Mouse (Mus musculus) small intestine, adult 2 months (tissue): ENCODE measurements around the gene Olfr9. TPM values are rescaled to one million over a fixed set of nuclear protein-coding genes. Genes with fewer than 3 reads are reported as not detected.
A peak's percentile ranks its signal among the peaks of the same experiment; 100 is the strongest.
"Not testable (repeated sequence)": the region's sequence is repeated elsewhere in the genome, so short reads cannot be mapped to it uniquely, and the experiment has no call there.

ENCODE experiments used
- H3K27ac ChIP-seq: fragments of 200-500 bp; 2 replicates; pipeline ENCODE4 v1.5.1; 2012; ENCODE audit warnings: low read depth, low read length, control low read depth, inconsistent platforms; ENCODE audit not compliant: insufficient read depth
- H3K27me3 ChIP-seq: fragments of 200-500 bp; 2 replicates; pipeline ENCODE4 v1.6.1; 2012; ENCODE audit warnings: mild to moderate bottlenecking, moderate library complexity, low read length, inconsistent platforms; ENCODE audit not compliant: control insufficient read depth, insufficient read depth
- H3K36me3 ChIP-seq: fragments of 200-500 bp; 2 replicates; pipeline ENCODE4 v1.6.1; 2012; ENCODE audit warnings: mild to moderate bottlenecking, low read length, control low read depth, inconsistent platforms; ENCODE audit not compliant: control insufficient read depth, insufficient read depth
- H3K4me1 ChIP-seq: fragments of 200-500 bp; 2 replicates; pipeline ENCODE4 v1.6.1; 2012; ENCODE audit warnings: low read length, inconsistent platforms, mixed read lengths; ENCODE audit not compliant: control insufficient read depth, insufficient read depth, insufficient read length
- H3K4me3 ChIP-seq: fragments of 200-500 bp; 2 replicates; pipeline ENCODE4 v1.5.1; 2012; ENCODE audit warnings: low read depth, mild to moderate bottlenecking, control low read depth, inconsistent platforms, low read length, moderate library complexity
- CTCF ChIP-seq: fragments of 200-500 bp; IDR thresholded peaks from 2 replicates; pipeline ENCODE4 v1.5.1; 2012; ENCODE audit warnings: low read depth, mild to moderate bottlenecking, control low read depth, inconsistent platforms, low read length, moderate library complexity, mixed read lengths; ENCODE audit not compliant: insufficient replicate concordance, insufficient read length; ENCODE audit errors: extremely low read depth
- POLR2A ChIP-seq: fragments of 200-500 bp; IDR thresholded peaks from 2 replicates; pipeline ENCODE4 v1.6.1; 2012; ENCODE audit warnings: low read depth, mild to moderate bottlenecking, control low read depth, inconsistent platforms, low read length, moderate library complexity
- WGBS: fragments of 180-500 bp; shearing (Covaris S2); methylation state at CpG from one replicate; pipeline ENCODE4 v1.1.7; 2018; 5-methylcytosine and 5-hydroxymethylcytosine counted together
- polyA plus RNA-seq: library from polyadenylated mRNA; depleted of rRNA; stranded (reverse); fragments of >200 nt; gene quantifications from 2 replicates; pipeline ENCODE4 v1.2.3, GENCODE M21; 2012

The Olfr9 gene
- polyA plus RNA-seq, 1 experiment: not detected

DNA sequence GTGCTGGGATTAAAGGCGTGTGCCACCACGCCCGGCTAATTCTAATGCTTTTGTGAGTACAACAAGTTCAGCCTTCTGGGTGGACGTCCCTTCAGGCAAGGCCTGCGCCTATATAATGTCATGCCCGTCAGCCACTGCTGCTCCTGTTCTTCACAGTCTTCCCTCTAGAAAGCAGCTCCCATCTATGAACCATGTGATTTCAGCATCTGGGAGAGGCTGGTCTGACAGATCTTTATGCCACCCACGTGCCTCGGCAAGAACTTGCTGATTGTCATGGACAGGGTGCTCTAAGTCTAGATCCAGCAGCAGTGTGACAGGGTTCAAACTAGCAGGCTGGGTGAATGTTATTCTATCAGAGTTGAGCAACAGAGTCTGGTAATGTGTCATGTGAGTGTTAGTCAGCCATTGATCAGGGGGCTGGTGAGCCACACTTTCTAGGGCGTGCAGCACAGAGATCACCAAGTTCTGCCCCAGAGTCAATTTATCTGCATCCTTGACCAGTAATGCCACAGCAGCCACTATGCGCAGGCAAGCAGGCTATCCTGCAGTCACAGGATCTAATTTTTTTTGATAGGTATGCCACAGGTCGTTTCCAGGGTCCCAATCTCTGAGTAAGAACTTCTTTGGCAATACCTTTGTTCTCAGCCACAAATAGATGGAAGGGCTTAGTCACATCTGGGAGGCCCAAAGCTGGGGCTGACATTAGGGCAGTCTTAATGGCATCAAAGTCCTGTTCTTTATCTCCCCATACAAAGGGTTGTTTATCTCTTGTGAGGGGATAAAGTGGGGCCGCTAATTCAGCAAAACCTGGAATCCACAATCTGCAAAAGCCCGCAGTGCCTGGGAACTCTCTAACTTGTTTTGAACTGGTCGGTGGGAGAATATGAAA is 15.0 kb downstream of the Olfr9 start:
- Histone ChIP-seq H3K36me3 (no peaks in the 10 kb centered on the region), H3K4me1 (no peaks in the 10 kb centered on the region), H3K27ac (no peak overlapping the region), H3K27me3 (no peaks in the 10 kb centered on the region), H3K4me3 (no peak overlapping the region)
- 47% methylated on average over 14 of the region's 14 CpGs for WGBS
- TF ChIP-seq CTCF (no peak), POLR2A (no peak)

DNA sequence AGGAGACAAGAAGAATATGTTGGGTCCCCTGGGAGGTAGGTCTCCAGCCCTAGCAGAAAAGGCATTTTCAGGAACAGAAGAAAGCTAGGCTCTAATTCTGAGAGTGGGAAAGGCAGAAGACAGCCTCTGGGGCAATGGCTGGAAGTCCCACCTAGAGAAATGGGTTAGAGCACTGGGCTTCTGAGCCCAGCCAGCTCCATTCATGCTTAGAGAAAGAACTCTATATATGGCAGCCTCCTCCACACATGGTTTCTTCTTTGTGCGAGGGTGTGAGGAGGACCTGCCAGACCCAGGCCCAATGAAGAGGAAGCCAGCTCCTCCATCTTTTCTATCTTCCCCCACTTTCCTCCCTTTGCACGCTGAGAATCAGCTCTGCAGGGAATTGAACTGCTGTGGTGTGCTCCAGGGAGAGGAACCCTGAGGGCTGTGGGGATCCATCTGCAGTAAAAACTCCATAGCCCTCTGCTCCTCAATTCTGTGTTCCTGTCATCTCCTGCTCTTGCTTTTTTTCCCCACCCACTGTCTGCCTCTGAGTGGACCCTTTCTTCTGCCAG is 21.1 kb downstream of the Olfr9 start, which contains the start of gene Olfr763:
Gene Olfr763 (plus strand): TSS at position 504 of the 554 bp plus-strand sequence.
- Histone ChIP-seq H3K27me3 (no peaks in the 10 kb centered on the region), H3K4me1 (no peaks in the 10 kb centered on the region), H3K27ac (no peak within 1 kb of the TSS), H3K4me3 (no peak within 1 kb of the TSS), H3K36me3 (no peaks in the 10 kb centered on the region)
- whole genome bisulfite sequencing: 66% methylated on average over 2 of the region's 2 CpGs
- TF ChIP-seq CTCF (no peak), POLR2A (no peak)

DNA sequence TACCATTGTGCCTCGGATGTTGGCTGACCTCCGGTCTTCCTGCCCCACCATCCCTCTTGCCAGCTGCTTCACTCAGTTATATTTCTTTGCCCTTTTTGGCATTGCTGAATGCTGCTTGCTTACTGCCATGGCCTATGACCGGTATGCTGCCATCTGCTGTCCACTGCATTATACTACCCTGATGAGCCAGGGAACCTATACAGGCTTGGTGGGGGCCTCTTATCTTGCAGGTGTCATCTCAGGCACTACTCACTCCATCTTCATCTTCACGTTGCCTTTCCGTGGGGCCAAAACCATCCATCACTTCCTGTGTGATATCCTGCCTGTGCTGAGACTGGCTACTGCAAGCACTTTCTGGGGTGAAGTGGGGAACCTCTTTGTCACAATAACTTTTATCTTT is 22.3 kb downstream of the Olfr9 start:
- WGBS: 39% methylated on average over 2 of the region's 5 CpGs
- H3K4me3 ChIP-seq, H3K36me3 ChIP-seq: not testable (repeated sequence)

DNA sequence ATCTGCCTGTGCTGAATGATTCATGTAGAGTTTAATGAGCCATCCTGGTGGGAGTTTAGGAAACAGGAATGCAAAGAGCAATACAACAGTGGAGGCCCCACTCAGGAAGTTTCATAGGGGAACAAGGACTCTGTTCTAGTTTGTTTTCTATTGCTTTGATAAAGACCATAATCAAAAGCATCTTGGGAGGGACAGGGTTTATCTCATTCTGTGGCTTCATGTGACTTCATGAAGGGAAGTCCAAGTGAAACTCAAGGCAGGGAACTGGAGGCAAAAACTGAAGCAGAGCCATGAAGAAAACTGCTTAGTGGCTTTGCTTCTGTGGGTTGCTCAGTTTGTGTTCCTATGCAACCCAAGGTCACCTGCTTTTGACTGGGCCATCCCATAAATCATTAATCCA is 25.2 kb downstream of the Olfr9 start:
- H3K4me3 ChIP-seq: no peak overlapping the region
- no peaks in the 10 kb centered on the region for H3K27me3 ChIP-seq
- H3K4me1 ChIP-seq: no peaks in the 10 kb centered on the region
- TF ChIP-seq CTCF: no peak
- no peak for TF ChIP-seq POLR2A
- H3K27ac ChIP-seq: no peak overlapping the region
- H3K36me3 ChIP-seq: no peaks in the 10 kb centered on the region

More for the DNA sequence above, 22.3 kb downstream of the Olfr9 start:
- H3K27me3 ChIP-seq, H3K27ac ChIP-seq, H3K4me1 ChIP-seq: not testable (repeated sequence)

DNA sequence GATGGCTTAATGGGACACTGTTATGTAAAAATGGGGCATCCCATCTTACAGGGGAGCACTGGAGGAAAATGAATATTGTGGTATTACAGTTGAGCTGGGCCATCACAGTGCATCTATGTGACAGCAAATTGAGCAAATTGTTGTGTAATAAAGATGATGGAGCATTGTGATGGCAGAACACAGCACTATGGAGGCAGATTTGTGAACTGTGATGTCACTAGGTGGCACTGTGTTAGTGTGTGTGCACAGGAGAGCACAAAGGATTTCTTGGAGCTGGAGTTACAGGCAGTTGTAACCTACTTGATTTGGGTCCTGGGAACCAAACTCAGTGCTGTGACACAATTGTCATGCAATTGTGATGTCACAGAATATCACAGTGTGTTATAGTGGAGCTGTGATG is 34.1 kb downstream of the Olfr9 start:
- no peak overlapping the region for H3K4me3 ChIP-seq
- H3K4me1 ChIP-seq: no peaks in the 10 kb centered on the region
- no peaks in the 10 kb centered on the region for H3K27me3 ChIP-seq

DNA sequence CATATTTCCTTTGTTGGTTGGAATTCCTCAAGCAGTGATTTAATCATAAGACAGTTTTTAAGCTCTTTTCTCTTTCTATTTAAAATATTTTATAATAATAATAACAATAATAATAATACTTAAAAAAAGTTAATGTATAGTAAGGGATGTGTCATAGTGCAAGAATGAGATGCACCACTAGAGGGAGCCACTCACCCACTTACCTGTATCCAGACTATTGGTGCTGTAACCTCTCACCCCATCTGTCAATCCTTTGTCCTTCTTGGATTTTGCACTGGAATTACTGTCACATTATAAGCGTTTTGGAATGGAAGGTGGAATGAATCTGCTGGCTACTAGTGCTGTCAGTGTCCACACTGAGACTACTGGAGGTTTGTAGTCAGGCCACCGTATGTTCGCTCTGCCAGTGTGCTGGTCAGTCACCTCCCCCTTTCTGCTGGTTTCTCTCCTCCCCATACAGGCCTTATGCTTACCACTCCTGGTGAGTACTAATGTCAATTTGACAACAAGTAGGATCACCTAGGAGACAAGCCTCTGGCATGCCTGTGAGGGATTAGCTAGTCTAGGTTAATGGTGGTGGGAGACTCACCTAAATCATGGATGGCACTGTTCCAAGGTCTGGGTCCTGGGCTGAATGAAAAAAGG is 36.9 kb downstream of the Olfr9 start:
- no peak overlapping the region for H3K4me3 ChIP-seq
- TF ChIP-seq POLR2A (no peak), CTCF (peak; percentile 30; the same call in 1 of the 2 replicates)
- H3K36me3 ChIP-seq: no peaks in the 10 kb centered on the region
- WGBS: 58% methylated on average over 3 of the region's 3 CpGs
- no peaks in the 10 kb centered on the region for H3K4me1 ChIP-seq
- H3K27me3 ChIP-seq: no peaks in the 10 kb centered on the region
- H3K27ac ChIP-seq: no peak overlapping the region

More for the DNA sequence above, 34.1 kb downstream of the Olfr9 start:
- TF ChIP-seq POLR2A: no peak
- H3K27ac ChIP-seq: no peak overlapping the region
- H3K36me3 ChIP-seq: no peaks in the 10 kb centered on the region

DNA sequence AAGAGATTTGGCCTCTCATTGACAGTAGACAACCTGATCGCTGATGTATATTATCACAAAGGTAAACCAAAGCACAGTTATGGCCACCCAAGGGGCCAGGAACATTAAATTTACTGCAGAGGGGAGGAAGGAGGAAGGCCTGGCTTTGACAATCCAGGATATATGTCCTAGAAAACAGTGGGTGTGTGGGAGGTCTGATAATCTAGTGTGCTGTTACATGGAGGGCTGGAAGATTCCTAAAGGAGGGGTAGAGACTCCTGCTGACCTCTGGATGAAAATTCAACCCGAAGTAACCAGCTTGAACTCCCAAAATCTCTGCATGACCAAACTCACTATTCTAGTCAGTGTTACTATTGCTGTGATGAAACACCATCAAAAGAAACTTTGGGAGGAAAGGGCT is 39.1 kb downstream of the Olfr9 start:
- TF ChIP-seq POLR2A: no peak
- no peak for TF ChIP-seq CTCF
- Histone ChIP-seq H3K27me3 (no peaks in the 10 kb centered on the region), H3K27ac (no peak overlapping the region), H3K4me1 (no peaks in the 10 kb centered on the region), H3K36me3 (no peaks in the 10 kb centered on the region), H3K4me3 (no peak overlapping the region)
- 83% methylated on average over 2 of the region's 2 CpGs for WGBS
